Mouse (Mus musculus): ENCODE measurements around the gene Hrnr. TPM values are rescaled to one million over a fixed set of nuclear protein-coding genes. Genes with fewer than 3 reads are reported as not detected.

Gene Hrnr
- polyA plus RNA-seq (2012; rRNA removed; ENCODE audit: low replicate concordance), result 0.01 TPM in 1 of 2 replicates, not detected in the other

DNA sequence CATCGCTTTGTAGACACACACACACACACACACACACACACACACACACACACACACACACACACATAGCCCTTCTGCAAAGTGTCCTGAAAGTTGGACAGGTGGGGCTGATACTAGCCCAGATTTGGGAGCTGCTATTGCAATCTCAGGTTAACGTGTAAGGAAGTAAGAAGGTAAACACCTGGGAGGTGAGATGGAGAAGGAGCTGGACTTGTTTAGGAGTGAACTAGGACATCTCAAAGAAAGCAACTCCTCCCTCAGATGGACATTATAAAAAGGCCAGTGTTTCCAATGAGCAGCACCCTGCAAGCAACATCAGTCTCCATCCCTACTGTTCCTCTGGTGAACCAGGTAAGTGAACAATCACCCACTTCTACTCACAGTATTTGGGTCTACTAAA lies at the start of gene Hrnr:
Hrnr (plus strand) TSS at position 301 of the 400 bp plus-strand sequence.

DNA sequence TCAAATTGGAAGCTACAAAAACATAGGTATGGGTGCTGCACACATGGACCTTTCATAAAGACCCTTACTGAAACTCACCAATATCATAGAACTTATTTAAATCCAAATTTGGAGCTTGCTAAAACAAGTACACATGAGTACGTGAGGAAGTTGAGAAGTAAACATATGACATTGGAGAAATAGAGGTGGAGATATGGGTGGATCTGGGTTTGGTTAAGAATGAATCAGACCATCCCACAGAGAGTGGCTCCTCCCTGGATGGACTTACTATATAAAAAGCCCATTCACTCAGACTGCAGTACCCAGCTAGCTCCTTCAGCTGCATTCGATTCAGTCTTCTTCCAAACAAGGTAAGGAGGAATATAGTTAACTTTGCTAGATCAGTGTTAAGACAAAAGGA lies 46.3 kb upstream of the Hrnr start, which contains the start of gene Flg:
Flg (plus strand) TSS at position 301 of the 400 bp plus-strand sequence.

Other genes starting within 250 kb of the Hrnr start
- gene Crnn, start 175.0 kb upstream of the Hrnr start, polyA plus RNA-seq (2012; rRNA removed; ENCODE audit: low replicate concordance), result not detected in 2 replicates
- gene Flg2, start 122.5 kb upstream of the Hrnr start, polyA plus RNA-seq (2012; rRNA removed; ENCODE audit: low replicate concordance), result not detected in 2 replicates
- not detected in 2 replicates for gene Flg, start 46.2 kb upstream of the Hrnr start, polyA plus RNA-seq (2012; rRNA removed; ENCODE audit: low replicate concordance)
- not detected in 2 replicates for gene Rptn, start 74.0 kb downstream of the Hrnr start, polyA plus RNA-seq (2012; rRNA removed; ENCODE audit: low replicate concordance)
- gene Tchh, start 122.6 kb downstream of the Hrnr start, polyA plus RNA-seq (2012; rRNA removed; ENCODE audit: low replicate concordance), result 0.22 TPM in 1 of 2 replicates, not detected in the other
- gene Tchhl1, start 149.0 kb downstream of the Hrnr start, polyA plus RNA-seq (2012; rRNA removed; ENCODE audit: low replicate concordance), result not detected in 2 replicates
- 525 and 1,402 TPM in 2 replicates for gene S100a11, start 200.7 kb downstream of the Hrnr start, polyA plus RNA-seq (2012; rRNA removed; ENCODE audit: low replicate concordance)
- gene S100a10, start 235.3 kb downstream of the Hrnr start, polyA plus RNA-seq (2012; rRNA removed; ENCODE audit: low replicate concordance), result 197 and 244 TPM in 2 replicates